Mouse (Mus musculus) olfactory bulb, adult 2 months (tissue): Measurements from ENCODE around the gene March8.

Experiments
- CTCF ChIP-seq: fragments of 200-500 bp; IDR thresholded peaks from 2 replicates; pipeline ENCODE4 v1.5.1; 2012; ENCODE audit warnings: low read depth, mild to moderate bottlenecking, low read length, moderate library complexity; ENCODE audit not compliant: insufficient read depth
- POLR2A ChIP-seq: fragments of 200-500 bp; IDR thresholded peaks from 2 replicates; pipeline ENCODE4 v1.6.1; 2012; ENCODE audit warnings: mild to moderate bottlenecking, low read depth, low read length, moderate library complexity; ENCODE audit not compliant: insufficient read depth

GRCm38 (mm10) chr6:116340521-116340920 is 2.7 kb downstream of the March8 start:
- TF ChIP-seq POLR2A: no peak
- no peak for TF ChIP-seq CTCF
